Mouse (Mus musculus): Measurements from ENCODE around the gene Nhsl1. TPM values are rescaled to one million over a fixed set of nuclear protein-coding genes. Genes with fewer than 3 reads are reported as not detected.
A peak's percentile ranks its signal among the peaks of the same experiment; 100 is the strongest.
"Not testable (repeated sequence)": the region's sequence is repeated elsewhere in the genome, so short reads cannot be mapped to it uniquely, and the experiment has no call there.

Nhsl1 gene
- polyA plus RNA-seq, 1 experiment from 2014 or later: 23.4 TPM

DNA sequence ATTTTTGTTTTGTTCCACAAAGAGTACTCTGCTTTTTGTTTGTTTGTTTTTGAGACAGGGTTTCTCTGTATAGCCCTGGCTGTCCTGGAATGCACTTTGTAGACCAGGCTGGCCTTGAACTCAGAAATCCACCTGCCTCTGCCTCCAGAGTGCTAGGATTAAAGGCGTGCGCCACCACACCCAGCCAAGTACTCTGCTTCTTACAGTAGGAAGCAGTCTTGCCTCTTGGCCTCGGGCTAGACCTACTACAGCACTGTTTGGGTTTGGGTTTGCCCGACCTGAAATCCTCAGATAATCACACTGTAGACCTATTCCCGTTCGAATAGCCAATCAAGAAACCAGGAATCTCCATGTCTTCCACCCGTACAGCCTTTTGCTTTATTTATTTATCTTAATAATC is 130.1 kb downstream of the Nhsl1 start:
- H3K9ac ChIP-seq (ENCODE audit: low read depth, low read length); H3K27me3 ChIP-seq (ENCODE audit: control insufficient read depth, insufficient read depth, low read length); H3K36me3 ChIP-seq (ENCODE audit: control insufficient read depth, insufficient read depth, low read length); H3K9me3 ChIP-seq (ENCODE audit: control insufficient read depth, low read length); H3K4me1 ChIP-seq (replicated peaks; ENCODE audit: control insufficient read depth, insufficient read depth, low read length); DNase-seq (ENCODE audit: low spot score); H3K4me2 ChIP-seq (replicated peaks; ENCODE audit: low read depth, low read length); H3K27ac ChIP-seq (ENCODE audit: low read depth, low read length); H3K4me3 ChIP-seq (ENCODE audit: low read depth, low read length); ATAC-seq (ENCODE audit: low FRiP score): not testable (repeated sequence)
- 90% methylated on average over 7 of the region's 7 CpGs for WGBS

DNA sequence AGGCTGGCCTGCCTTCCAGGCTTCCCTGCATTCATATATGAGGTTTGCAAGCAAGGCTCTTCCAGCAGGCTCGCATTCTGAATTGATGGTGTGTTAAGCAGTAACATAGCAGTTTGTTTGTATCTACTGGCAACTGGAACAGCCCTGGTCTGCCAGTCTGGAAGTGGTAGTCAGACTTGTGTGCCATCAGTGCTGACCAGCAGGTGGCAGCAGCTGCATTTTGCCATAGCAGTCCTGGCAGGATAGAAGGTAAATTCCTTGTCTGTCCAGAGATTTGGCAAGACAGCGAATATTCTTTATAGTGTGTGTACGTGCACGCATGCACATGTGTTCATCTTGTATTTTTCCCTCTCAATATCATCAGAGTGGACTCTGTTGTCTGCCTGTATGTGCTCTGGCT is 134.6 kb downstream of the Nhsl1 start:
- ATAC-seq (ENCODE audit: low FRiP score): peak; percentile 58
- WGBS: 48% methylated on average over 4 of the region's 4 CpGs
- no peak overlapping the region for H3K4me2 ChIP-seq (replicated peaks; ENCODE audit: low read depth, low read length)

DNA sequence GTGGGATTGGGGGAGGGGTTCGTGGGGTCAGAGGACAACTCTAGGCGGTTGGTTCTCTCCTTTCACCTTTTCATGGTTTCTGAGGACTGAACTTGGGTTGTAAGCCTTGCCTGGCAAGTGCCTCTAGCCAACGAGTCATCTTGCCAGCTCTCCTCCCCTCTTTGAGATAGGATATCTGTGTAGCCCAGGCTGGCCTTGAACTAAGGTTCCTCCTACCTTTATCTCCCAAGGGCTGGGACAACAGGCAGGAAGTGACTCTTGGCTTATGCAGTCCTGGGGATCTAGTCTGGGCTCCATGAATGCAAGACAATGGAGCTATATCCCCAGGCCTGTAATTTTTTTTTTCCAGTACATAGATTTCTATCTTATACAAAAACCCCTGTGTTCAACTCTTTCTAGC is 135.4 kb downstream of the Nhsl1 start:
- DNase-seq (ENCODE audit: low spot score) (no peak), ATAC-seq (ENCODE audit: low FRiP score) (no peak)
- WGBS: 87% methylated on average over 3 of the region's 3 CpGs
- Histone ChIP-seq H3K36me3 (ENCODE audit: control insufficient read depth, insufficient read depth, low read length) (no peaks in the 10 kb centered on the region), H3K9ac (ENCODE audit: low read depth, low read length) (no peak overlapping the region), H3K27ac (ENCODE audit: low read depth, low read length) (no peak overlapping the region), H3K9me3 (ENCODE audit: control insufficient read depth, low read length) (no peaks in the 10 kb centered on the region), H3K4me3 (ENCODE audit: low read depth, low read length) (no peak overlapping the region), H3K4me1 (replicated peaks; ENCODE audit: control insufficient read depth, insufficient read depth, low read length) (peaks cover 3% of the 10 kb centered on the region; the same call in 1 of the 2 replicates), H3K4me2 (replicated peaks; ENCODE audit: low read depth, low read length) (no peak overlapping the region), H3K27me3 (ENCODE audit: control insufficient read depth, insufficient read depth, low read length) (no peaks in the 10 kb centered on the region)

More for the DNA sequence above, 134.6 kb downstream of the Nhsl1 start:
- Histone ChIP-seq H3K9me3 (ENCODE audit: control insufficient read depth, low read length) (no peaks in the 10 kb centered on the region), H3K9ac (ENCODE audit: low read depth, low read length) (no peak overlapping the region), H3K27me3 (ENCODE audit: control insufficient read depth, insufficient read depth, low read length) (no peaks in the 10 kb centered on the region), H3K4me3 (ENCODE audit: low read depth, low read length) (no peak overlapping the region), H3K36me3 (ENCODE audit: control insufficient read depth, insufficient read depth, low read length) (no peaks in the 10 kb centered on the region), H3K4me1 (replicated peaks; ENCODE audit: control insufficient read depth, insufficient read depth, low read length) (peaks cover 3% of the 10 kb centered on the region; the same call in 1 of the 2 replicates), H3K27ac (ENCODE audit: low read depth, low read length) (no peak overlapping the region)
- DNase-seq (ENCODE audit: low spot score): peak; percentile 82

DNA sequence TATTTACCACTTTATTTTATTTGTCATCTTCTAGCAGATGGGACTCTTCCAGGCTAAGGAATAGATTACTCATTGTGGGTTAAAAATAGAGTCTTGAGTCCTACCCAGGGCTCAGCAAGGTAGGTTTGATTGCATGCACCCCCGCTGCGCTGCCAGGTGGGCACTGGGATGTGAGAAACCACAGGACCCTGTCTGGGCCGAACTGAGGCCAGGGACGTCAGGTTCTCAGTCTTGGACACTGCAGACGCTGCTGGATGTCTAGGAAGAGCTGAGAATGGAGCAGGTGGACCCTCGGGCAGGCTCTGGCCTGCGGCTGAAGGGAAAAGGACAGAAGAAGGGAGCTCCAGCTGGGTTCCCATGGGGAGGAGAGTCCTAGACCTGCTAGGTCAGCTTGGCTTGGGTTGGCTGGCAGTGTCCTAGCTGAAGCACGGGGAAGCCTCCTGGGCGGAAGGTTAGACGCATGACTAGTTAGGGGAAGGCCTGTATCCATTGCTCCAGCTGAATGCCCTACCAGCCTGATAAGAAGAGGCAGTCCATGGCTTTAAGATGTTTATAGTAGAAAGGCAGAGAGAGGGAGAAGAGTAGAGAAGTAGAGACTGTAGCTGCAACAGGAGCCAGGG is 136.6 kb downstream of the Nhsl1 start:
- Histone ChIP-seq H3K36me3 (ENCODE audit: control insufficient read depth, insufficient read depth, low read length) (no peaks in the 10 kb centered on the region), H3K4me3 (ENCODE audit: low read depth, low read length) (no peak overlapping the region), H3K9me3 (ENCODE audit: control insufficient read depth, low read length) (no peaks in the 10 kb centered on the region), H3K4me2 (replicated peaks; ENCODE audit: low read depth, low read length) (no peak overlapping the region), H3K27ac (ENCODE audit: low read depth, low read length) (no peak overlapping the region), H3K9ac (ENCODE audit: low read depth, low read length) (no peak overlapping the region), H3K4me1 (replicated peaks; ENCODE audit: control insufficient read depth, insufficient read depth, low read length) (peaks cover 3% of the 10 kb centered on the region; the same call in 1 of the 2 replicates), H3K27me3 (ENCODE audit: control insufficient read depth, insufficient read depth, low read length) (no peaks in the 10 kb centered on the region)
- 91% methylated on average over 10 of the region's 10 CpGs for WGBS
- ATAC-seq (ENCODE audit: low FRiP score) (no peak), DNase-seq (ENCODE audit: low spot score) (no peak)

DNA sequence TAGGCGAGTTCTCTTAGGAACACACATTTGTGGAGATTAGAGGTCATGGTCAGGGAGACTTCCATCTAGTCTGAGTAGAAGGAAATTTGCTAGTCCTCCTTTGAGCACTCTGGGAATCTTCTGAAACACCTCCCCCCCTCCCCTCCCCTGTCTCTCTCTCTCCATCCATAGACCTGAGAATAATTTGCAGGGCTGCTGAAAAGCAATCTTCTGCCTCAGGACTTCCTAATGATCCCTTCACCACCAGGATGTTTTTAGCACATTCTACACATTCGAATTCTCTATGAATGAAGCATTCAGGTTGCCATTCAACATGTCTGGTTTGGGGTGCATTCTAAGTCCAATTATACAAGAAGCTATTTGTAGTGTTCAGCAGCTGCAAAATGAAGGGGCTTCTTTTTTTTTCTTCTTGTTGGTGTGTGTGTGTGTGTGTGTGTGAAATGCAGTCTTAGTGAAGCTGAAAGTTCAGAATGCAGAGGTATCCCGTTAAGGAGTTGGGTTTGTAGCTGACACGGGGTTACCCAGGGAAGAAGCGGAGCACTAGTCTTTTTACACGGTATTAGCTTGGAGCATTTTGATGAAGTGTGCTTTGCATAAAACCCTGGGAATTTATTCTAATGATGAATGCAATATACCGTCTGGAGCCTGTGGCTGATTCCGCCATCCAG is 139.2 kb downstream of the Nhsl1 start:
- WGBS: 48% methylated on average over 8 of the region's 8 CpGs
- peak; percentile 23 for DNase-seq (ENCODE audit: low spot score)
- no peak overlapping the region for H3K27ac ChIP-seq (ENCODE audit: low read depth, low read length)
- no peak overlapping the region for H3K4me2 ChIP-seq (replicated peaks; ENCODE audit: low read depth, low read length)
- no peaks in the 10 kb centered on the region for H3K9me3 ChIP-seq (ENCODE audit: control insufficient read depth, low read length)
- H3K4me3 ChIP-seq (ENCODE audit: low read depth, low read length): no peak overlapping the region
- H3K9ac ChIP-seq (ENCODE audit: low read depth, low read length): no peak overlapping the region
- H3K27me3 ChIP-seq (ENCODE audit: control insufficient read depth, insufficient read depth, low read length): no peaks in the 10 kb centered on the region
- H3K4me1 ChIP-seq (replicated peaks; ENCODE audit: control insufficient read depth, insufficient read depth, low read length): peaks cover 3% of the 10 kb centered on the region; the same call in 1 of the 2 replicates
- peak; percentile 36; the same call in 1 of the 2 replicates for ATAC-seq (ENCODE audit: low FRiP score)
- H3K36me3 ChIP-seq (ENCODE audit: control insufficient read depth, insufficient read depth, low read length): no peaks in the 10 kb centered on the region

DNA sequence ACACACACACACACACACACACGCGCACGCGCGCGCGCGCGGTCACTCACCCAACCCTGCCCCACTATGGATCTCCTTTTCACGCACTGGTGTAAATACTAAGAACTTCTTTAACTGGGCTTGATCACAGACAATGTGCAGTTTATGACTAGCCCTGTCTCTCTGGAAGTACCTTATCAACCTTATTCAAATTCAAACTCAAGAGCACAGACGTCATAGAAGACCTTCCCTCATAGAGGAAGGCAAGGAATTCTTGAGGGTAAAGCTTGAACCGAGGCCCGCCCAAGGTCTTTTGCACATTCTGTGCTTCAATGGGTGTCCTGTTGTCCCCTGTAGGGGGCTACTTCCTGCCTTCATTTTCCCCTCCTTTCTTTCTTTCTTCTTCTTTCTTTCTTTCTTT is 142.6 kb downstream of the Nhsl1 start:
- 84% methylated on average over 4 of the region's 13 CpGs for whole genome bisulfite sequencing

DNA sequence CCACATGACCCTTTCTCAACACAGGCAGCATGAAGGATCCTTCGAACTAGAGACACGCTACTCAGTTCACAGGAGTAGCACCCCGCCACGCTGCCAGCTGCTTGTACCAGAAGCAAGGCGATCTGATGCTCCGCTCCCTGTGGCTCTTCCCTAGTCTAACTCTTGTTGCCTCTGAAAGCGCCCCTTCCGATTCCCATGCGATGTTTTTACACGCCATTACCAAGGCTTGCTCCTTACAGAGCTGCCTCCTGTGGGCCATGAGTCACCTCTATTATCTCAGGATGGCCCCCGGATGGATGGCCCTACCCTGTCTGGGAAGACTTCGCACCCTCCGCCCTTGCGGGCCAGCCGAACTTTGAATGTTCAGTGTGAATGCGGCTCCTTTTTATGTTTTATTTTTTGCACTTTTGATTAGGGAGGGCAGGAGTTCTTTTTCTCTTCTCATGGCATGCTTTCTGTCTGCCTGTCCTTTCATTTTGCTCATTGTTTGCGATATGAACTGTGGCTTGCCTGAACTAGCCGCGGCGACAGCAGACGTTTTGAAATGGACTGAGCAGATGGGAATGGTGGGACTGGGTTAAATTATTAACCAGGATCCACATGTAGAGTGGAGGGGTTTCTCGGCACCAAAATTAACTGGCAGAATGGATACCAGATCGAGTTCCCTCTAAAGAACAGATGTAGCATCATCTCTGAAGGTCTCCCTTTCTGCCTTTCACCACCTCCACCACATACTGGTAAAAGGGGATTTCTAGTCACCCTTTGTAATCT is 144.5 kb downstream of the Nhsl1 start:
- ATAC-seq (ENCODE audit: low FRiP score) (peak; percentile 58; the same call in 1 of the 2 replicates), DNase-seq (ENCODE audit: low spot score) (peak; percentile 22)

More for the DNA sequence above, 142.6 kb downstream of the Nhsl1 start:
- H3K9ac ChIP-seq (ENCODE audit: low read depth, low read length): no peak overlapping the region
- DNase-seq (ENCODE audit: low spot score): no peak
- H3K4me1 ChIP-seq (replicated peaks; ENCODE audit: control insufficient read depth, insufficient read depth, low read length): peaks cover 3% of the 10 kb centered on the region; the same call in 1 of the 2 replicates
- H3K27ac ChIP-seq (ENCODE audit: low read depth, low read length): no peak overlapping the region
- ATAC-seq (ENCODE audit: low FRiP score): no peak
- H3K27me3 ChIP-seq (ENCODE audit: control insufficient read depth, insufficient read depth, low read length): no peaks in the 10 kb centered on the region
- no peak overlapping the region for H3K4me3 ChIP-seq (ENCODE audit: low read depth, low read length)
- H3K36me3 ChIP-seq (ENCODE audit: control insufficient read depth, insufficient read depth, low read length): no peaks in the 10 kb centered on the region
- H3K4me2 ChIP-seq (replicated peaks; ENCODE audit: low read depth, low read length): no peak overlapping the region
- no peaks in the 10 kb centered on the region for H3K9me3 ChIP-seq (ENCODE audit: control insufficient read depth, low read length)

DNA sequence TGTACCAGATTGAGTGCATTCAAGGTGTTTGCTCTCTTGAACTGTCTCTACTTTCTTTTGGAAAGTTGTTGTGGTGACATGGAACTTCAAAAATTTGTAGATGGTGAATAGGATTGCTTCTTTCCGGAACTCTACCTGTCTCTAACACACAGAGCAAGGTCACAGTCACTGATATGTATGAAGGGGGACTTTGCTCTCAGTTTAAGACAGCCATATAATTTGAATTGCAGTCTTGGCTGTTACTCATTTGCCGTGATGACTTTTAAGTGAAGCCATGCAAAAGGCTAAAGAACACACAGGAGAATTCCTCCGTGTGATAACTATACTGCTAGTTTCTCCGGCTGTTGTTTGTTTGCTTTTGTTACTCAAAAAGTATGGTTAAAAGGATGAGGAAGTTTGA is 149.6 kb downstream of the Nhsl1 start:
- 46% methylated on average over 4 of the region's 4 CpGs for WGBS
- Histone ChIP-seq H3K9me3 (ENCODE audit: control insufficient read depth, low read length) (no peaks in the 10 kb centered on the region), H3K4me2 (replicated peaks; ENCODE audit: low read depth, low read length) (no peak overlapping the region), H3K27me3 (ENCODE audit: control insufficient read depth, insufficient read depth, low read length) (no peaks in the 10 kb centered on the region), H3K4me3 (ENCODE audit: low read depth, low read length) (no peak overlapping the region), H3K9ac (ENCODE audit: low read depth, low read length) (no peak overlapping the region), H3K27ac (ENCODE audit: low read depth, low read length) (no peak overlapping the region), H3K36me3 (ENCODE audit: control insufficient read depth, insufficient read depth, low read length) (no peaks in the 10 kb centered on the region), H3K4me1 (replicated peaks; ENCODE audit: control insufficient read depth, insufficient read depth, low read length) (no peaks in the 10 kb centered on the region; the same call in 1 of the 2 replicates)
- no peak for ATAC-seq (ENCODE audit: low FRiP score)
- DNase-seq (ENCODE audit: low spot score): no peak

More for the DNA sequence above, 144.5 kb downstream of the Nhsl1 start:
- no peak overlapping the region for H3K4me3 ChIP-seq (ENCODE audit: low read depth, low read length)
- peaks cover 1% of the 10 kb centered on the region; the same call in 1 of the 2 replicates for H3K4me1 ChIP-seq (replicated peaks; ENCODE audit: control insufficient read depth, insufficient read depth, low read length)
- no peaks in the 10 kb centered on the region for H3K27me3 ChIP-seq (ENCODE audit: control insufficient read depth, insufficient read depth, low read length)
- no peaks in the 10 kb centered on the region for H3K36me3 ChIP-seq (ENCODE audit: control insufficient read depth, insufficient read depth, low read length)
- 49% methylated on average over 23 of the region's 23 CpGs for WGBS
- H3K9me3 ChIP-seq (ENCODE audit: control insufficient read depth, low read length): no peaks in the 10 kb centered on the region
- peak overlapping the region; percentile 1; the same call in 1 of the 2 replicates for H3K4me2 ChIP-seq (replicated peaks; ENCODE audit: low read depth, low read length)
- H3K9ac ChIP-seq (ENCODE audit: low read depth, low read length): no peak overlapping the region
- peak overlapping the region; percentile 32; the same call in 1 of the 2 replicates for H3K27ac ChIP-seq (ENCODE audit: low read depth, low read length)

Data from hindbrain, embryonic 11.5 days (tissue).